Mouse (Mus musculus) bone marrow macrophage, adult 2 months (primary cell): ENCODE results near the gene Tmem141. TPM values are rescaled to one million over a fixed set of nuclear protein-coding genes. Genes with fewer than 3 reads are reported as not detected.

ENCODE experiments used
- H3K27ac ChIP-seq: 2 replicates; pipeline ENCODE4 v1.5.1; 2012; ENCODE audit warnings: low read depth, low read length; ENCODE audit not compliant: insufficient read depth
- H3K4me1 ChIP-seq: 2 replicates; pipeline ENCODE4 v1.6.1; 2012; ENCODE audit warnings: low read length; ENCODE audit not compliant: control insufficient read depth, insufficient read depth
- H3K4me3 ChIP-seq: 2 replicates; pipeline ENCODE4 v1.5.1; 2012; ENCODE audit warnings: mild to moderate bottlenecking, low read length, moderate library complexity; ENCODE audit not compliant: insufficient read depth
- CTCF ChIP-seq: IDR thresholded peaks from 2 replicates; pipeline ENCODE4 v1.5.1; 2012; ENCODE audit warnings: low read depth, mild to moderate bottlenecking, low read length, moderate library complexity
- POLR2A ChIP-seq: IDR thresholded peaks from 2 replicates; pipeline ENCODE4 v1.6.1; 2012; ENCODE audit warnings: mild to moderate bottlenecking, low read depth, low read length, borderline replicate concordance
- polyA plus RNA-seq: library from polyadenylated mRNA; stranded (reverse); fragments of >200 nt; gene quantifications from 2 replicates; pipeline ENCODE4 v1.2.4, GENCODE M21; 2012; ENCODE audit not compliant: missing spikeins, insufficient read depth, insufficient read length

Tmem141 gene
- polyA plus RNA-seq: 51.6 and 54.3 TPM in 2 replicates

DNA sequence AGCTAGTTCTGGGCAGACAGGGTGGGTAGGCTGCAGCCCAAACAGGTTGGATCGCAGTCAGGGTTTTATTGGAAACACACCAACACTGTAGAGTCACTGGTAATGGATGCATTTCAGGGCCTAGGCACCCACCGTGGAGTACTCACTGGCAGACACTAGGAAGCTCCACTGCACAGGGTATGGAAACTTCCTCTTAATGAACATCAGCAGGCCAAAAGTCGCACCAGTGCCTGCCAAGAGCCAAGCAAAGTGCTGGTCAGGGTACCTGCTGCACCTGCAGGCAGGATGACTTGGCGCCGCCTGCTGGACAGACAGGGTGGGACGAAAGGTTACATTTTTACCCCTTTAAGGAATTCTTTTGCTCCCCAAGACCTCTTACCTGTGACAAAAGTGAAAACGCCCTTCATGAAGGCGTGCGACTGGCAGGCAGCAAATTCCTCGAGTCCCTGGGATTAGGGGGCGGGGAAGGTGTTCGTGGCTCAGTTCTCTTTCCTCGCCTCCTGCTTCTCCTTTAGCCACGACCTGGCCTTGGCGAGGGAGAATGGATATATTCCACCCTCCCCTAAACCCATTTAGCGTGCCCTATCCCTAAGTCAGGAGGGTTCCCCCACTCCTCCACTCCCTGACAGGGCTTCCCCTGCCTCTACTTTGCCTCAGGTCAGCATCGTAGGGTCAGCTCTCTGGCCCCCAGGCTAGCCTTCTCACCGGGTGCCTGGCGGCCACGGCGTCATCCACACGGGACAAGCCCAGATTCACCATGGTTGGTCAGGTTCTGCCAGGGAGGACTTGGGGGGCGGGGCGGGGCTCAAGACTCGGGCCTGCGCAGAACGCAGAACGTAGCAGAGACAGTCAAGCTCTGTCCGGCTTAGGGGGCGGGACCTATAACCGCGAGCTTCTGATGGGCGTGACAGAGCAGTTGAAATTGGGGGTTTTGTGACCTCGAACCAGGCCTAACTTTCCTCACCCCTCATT lies at the start of gene Tmem141:
Tmem141 (minus strand) TSS at position 777 of the 972 bp plus-strand sequence.
- Histone ChIP-seq H3K27ac (peak within 1 kb of the TSS; percentile 53), H3K4me1 (peaks cover 11% of the 10 kb centered on the region), H3K4me3 (peak within 1 kb of the TSS; percentile 74)
- TF ChIP-seq POLR2A (no peak), CTCF (peak; percentile 65)

DNA sequence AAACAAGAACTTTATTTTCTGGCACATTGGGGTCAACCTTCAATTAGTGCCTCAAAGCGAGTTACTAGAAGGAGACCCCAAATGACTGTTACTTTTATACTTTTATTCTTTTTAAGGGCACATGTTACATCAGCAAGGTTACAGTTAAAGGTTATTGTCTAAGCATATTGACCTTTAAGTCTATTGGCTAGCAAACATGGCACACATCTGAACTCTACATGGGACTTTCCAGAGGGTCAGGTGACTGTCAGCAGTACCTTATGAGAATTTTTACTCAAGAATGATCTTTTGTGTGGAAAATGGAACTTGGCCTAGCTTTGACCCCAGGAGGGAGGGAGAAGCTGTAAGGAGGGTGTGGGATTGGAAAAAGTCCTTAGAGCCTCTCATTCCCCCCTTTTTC lies 44.7 kb upstream of the Tmem141 start:
- no peak for TF ChIP-seq CTCF
- no peak for TF ChIP-seq POLR2A
- Histone ChIP-seq H3K4me1 (peaks cover 2% of the 10 kb centered on the region; the same call in 1 of the 2 replicates), H3K4me3 (no peak overlapping the region), H3K27ac (no peak overlapping the region)

DNA sequence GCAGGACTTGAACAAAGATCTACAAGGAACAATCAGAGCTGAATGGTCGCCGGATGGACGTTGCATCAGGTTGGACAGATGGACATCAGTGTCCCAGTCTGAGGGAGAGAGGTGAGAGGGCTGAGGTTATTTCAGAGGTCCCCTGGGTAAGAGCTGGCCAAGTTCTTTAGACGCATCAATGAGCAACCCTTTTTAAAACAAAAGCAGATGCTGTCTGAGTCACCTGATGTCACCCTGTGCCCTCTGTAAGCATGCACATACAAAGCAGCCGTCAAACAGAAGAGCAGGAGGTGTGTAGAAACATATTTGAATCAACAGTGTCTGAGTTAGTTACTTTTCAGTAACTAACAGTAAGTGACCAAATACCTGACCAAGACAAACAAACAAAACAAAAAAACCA lies 42.3 kb upstream of the Tmem141 start:
- Histone ChIP-seq H3K27ac (no peak overlapping the region), H3K4me3 (no peak overlapping the region), H3K4me1 (peaks cover 8% of the 10 kb centered on the region; the same call in 1 of the 2 replicates)
- TF ChIP-seq POLR2A: no peak
- no peak for TF ChIP-seq CTCF

DNA sequence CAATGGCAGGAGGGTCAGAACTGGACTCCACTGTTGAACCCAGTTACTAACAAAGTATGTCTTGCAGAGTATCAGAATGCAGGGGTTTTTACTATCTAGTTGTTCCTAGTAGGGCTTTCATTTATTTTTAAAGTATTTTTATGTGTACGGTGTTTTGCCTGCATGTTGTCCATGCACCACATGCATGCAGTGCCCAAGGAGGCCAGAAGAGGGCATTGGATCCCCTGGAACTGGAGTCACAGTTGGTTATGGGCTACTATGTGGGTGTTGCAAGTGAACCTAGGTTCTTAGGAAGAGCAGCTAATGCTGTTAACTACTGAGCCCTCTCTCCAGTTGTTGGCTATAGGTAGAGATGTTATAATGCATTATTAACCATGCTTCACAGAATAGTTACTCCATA lies 41.7 kb upstream of the Tmem141 start:
- no peak overlapping the region for H3K4me3 ChIP-seq
- H3K27ac ChIP-seq: no peak overlapping the region
- peaks cover 8% of the 10 kb centered on the region; the same call in 1 of the 2 replicates for H3K4me1 ChIP-seq
- TF ChIP-seq CTCF: peak; percentile 49; the same call in 1 of the 2 replicates
- no peak for TF ChIP-seq POLR2A

DNA sequence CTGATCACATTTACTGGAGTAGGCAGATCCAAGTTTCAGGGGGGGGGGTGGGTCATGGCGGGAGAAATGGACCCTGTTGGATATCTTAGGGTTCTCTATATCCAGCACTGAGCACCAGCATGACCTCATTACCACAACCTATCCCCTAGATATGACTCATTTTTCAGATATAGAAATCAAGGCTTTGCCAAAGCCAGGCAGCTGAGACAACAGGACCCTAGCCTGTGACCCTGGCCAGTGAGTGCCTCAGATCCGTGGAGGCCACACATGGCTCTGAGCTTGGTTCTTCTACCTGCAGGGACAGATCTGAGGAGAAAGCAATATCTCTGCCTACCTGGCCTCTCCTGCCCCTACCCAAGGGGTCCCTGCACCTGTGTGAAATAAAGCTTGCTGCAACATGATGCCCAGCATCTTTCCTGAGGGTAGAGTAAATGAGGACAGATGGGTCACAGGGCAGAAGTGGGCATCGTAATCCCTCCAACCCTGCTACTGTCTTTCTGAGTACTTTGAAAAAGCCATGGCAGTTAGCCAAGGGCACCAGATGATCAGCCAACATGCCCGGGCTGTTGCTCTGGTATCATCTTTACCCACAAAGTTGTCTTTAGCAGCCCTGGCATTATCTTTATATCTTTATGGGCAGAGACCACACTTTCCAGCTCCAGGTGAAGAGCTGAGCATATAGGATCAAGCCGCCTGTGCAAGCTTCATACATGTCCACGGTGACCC lies 39.6 kb upstream of the Tmem141 start:
- Histone ChIP-seq H3K4me3 (no peak overlapping the region), H3K4me1 (peaks cover 8% of the 10 kb centered on the region; the same call in 1 of the 2 replicates)

DNA sequence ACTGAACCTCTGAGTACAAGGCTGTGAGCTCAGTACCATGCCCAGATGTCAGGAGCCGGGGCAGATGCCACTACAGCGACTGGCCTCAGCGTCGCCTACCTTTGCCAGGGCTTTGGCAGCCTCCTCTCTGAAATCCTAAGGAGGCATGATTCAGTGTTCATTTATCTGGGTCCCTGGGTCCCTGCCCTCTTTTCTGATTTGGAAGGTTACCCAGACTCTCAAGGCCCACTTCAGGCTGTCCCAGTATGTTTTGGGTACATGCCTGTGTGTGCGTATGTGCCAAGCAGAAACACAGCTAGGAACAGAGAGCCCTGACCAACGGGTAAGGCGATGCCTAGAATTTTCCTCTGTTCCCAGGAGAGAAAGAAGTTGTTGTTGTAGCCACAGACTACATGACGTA lies 38.5 kb upstream of the Tmem141 start:
- Histone ChIP-seq H3K4me3 (no peak overlapping the region), H3K27ac (no peak overlapping the region), H3K4me1 (peaks cover 8% of the 10 kb centered on the region; the same call in 1 of the 2 replicates)
- no peak for TF ChIP-seq CTCF
- TF ChIP-seq POLR2A: no peak

More for the DNA sequence above, 39.6 kb upstream of the Tmem141 start:
- no peak for TF ChIP-seq CTCF
- TF ChIP-seq POLR2A: no peak
- H3K27ac ChIP-seq: no peak overlapping the region

DNA sequence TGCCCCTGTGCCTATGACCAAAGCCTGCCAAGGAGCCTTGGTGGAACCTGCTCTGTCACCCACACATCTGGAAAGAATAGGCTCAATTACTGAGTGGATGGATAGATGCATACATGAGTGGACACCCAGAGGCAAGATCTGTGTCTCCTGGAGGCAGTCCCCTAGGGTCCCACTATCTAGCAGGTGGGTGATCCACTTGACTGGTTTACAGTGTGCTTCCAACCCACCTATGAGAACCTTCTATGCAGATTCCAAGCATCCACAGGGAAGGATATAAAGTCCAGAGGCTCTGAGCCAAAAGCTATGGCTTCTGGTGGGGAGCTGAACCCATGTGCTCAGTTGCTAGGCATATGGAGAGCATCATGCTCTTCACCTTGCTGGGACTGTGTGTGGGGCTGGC lies 35.8 kb upstream of the Tmem141 start, which contains the start of gene Lcn5:
Lcn5 (plus strand) TSS at position 301 of the 400 bp plus-strand sequence.
- peaks cover 8% of the 10 kb centered on the region; the same call in 1 of the 2 replicates for H3K4me1 ChIP-seq
- H3K27ac ChIP-seq: no peak within 1 kb of the TSS
- H3K4me3 ChIP-seq: no peak within 1 kb of the TSS
- no peak for TF ChIP-seq POLR2A
- TF ChIP-seq CTCF: no peak

DNA sequence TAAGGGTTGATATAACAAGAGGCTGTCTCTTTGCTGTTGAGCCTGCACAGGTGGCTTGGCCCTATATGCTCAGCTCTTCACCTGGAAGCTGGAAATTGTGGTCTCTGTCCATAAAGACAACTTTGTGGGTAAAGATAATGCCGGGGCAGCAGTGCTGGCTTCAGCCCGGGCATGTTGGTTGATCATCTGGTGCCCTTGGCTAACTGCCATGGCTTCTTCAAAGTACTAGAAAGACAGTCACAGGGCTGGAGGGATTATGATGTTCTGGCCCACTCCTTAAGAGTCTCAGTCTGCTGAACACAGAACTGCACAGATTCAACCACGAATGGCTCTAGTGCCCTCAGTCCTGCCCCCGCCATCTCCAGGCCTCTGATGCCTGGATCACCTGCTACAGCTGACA lies 35.4 kb upstream of the Tmem141 start:
- TF ChIP-seq POLR2A (no peak), CTCF (no peak)
- no peak overlapping the region for H3K27ac ChIP-seq
- peaks cover 8% of the 10 kb centered on the region; the same call in 1 of the 2 replicates for H3K4me1 ChIP-seq

DNA sequence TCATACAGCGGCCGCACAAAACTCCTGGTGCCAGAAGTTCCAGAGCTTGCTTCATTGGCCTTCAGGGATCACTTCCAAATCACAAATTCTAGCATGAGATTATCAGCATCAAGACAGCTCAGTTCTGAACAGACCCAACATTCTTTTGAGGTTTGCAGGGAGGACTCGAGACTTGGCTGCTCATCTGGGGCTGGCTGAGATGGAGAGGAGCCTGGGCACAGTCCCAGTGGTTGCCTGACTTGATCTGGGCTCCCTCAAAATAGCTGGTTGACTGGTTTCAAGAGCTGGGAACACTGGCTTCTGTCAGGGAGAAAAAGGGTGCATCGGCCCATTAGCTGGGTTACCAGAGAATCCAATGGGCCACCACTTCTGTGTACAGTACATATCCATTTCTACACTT lies 34.9 kb upstream of the Tmem141 start:
- no peak overlapping the region for H3K27ac ChIP-seq
- peaks cover 8% of the 10 kb centered on the region; the same call in 1 of the 2 replicates for H3K4me1 ChIP-seq
- no peak overlapping the region for H3K4me3 ChIP-seq
- no peak for TF ChIP-seq CTCF
- TF ChIP-seq POLR2A: no peak

More for the DNA sequence above, 35.4 kb upstream of the Tmem141 start:
- no peak overlapping the region for H3K4me3 ChIP-seq
